Mouse (Mus musculus) limb, embryonic 14.5 days (tissue): ENCODE measurements around the gene Tjp3. TPM values are rescaled to one million over a fixed set of nuclear protein-coding genes. Genes with fewer than 3 reads are reported as not detected.

Experiments used
- ATAC-seq: fragments of 200-750 bp; cut with Nextera tagmentation; 2 replicates; pipeline ENCODE4 v1.8.0; 2017; ENCODE audit warnings: low read depth, moderate number of reproducible peaks, moderate TSS enrichment; ENCODE audit not compliant: low FRiP score
- DNase-seq: peaks from one replicate; pipeline ENCODE4 v3.0.0-alpha.2; 2015; ENCODE audit warnings: low spot score
- H3K27ac ChIP-seq: fragments of 300-500 bp; sonication (generic); replicated peaks from 2 replicates; pipeline ENCODE4 v1.5.1; 2014; ENCODE audit warnings: low read depth, mild to moderate bottlenecking, low read length, moderate library complexity, mixed read lengths
- H3K27me3 ChIP-seq: fragments of 300-500 bp; sonication (generic); 2 replicates; pipeline ENCODE4 v1.6.1; 2014; ENCODE audit warnings: low read length, mixed read lengths; ENCODE audit not compliant: control insufficient read depth, insufficient read depth
- H3K36me3 ChIP-seq: fragments of 300-500 bp; sonication (generic); 2 replicates; pipeline ENCODE4 v1.6.1; 2014; ENCODE audit warnings: mild to moderate bottlenecking, low read length, moderate library complexity, mixed read lengths; ENCODE audit not compliant: control insufficient read depth, insufficient read depth
- H3K4me1 ChIP-seq: fragments of 300-500 bp; sonication (generic); 2 replicates; pipeline ENCODE4 v1.6.1; 2014; ENCODE audit warnings: antibody characterized with exemption, low read length, mixed read lengths; ENCODE audit not compliant: control insufficient read depth, insufficient read depth
- H3K4me2 ChIP-seq: fragments of 300-500 bp; sonication (generic); replicated peaks from 2 replicates; pipeline ENCODE4 v1.6.1; 2014; ENCODE audit warnings: low read depth, mild to moderate bottlenecking, low read length, moderate library complexity; ENCODE audit not compliant: severe bottlenecking
- H3K4me3 ChIP-seq: fragments of 300-500 bp; sonication (generic); replicated peaks from 2 replicates; pipeline ENCODE4 v1.5.1; 2014; ENCODE audit warnings: low read length
- H3K9ac ChIP-seq: fragments of 300-500 bp; sonication (generic); 2 replicates; pipeline ENCODE4 v1.6.1; 2014; ENCODE audit warnings: mild to moderate bottlenecking, low read depth, low read length, moderate library complexity; ENCODE audit not compliant: severe bottlenecking
- H3K9me3 ChIP-seq: fragments of 300-500 bp; sonication (generic); 2 replicates; pipeline ENCODE4 v1.6.1; 2016; ENCODE audit warnings: low read length; ENCODE audit not compliant: control insufficient read depth
- POLR2A ChIP-seq: fragments of 200-500 bp; IDR thresholded peaks from 2 replicates; pipeline ENCODE4 v1.8.0; 2012; ENCODE audit warnings: inconsistent platforms, mild to moderate bottlenecking, moderate library complexity, borderline replicate concordance; ENCODE audit not compliant: insufficient read depth, insufficient read length; ENCODE audit errors: extremely low read depth
- WGBS: fragments of 180-500 bp; shearing (Covaris S2); extraction: QIAGEN DNeasy Blood & Tissue Kit; methylation state at CpG from one replicate; pipeline ENCODE4 v1.1.7; 2014; 5-methylcytosine and 5-hydroxymethylcytosine counted together
- polyA plus RNA-seq, 2 experiments: library from polyadenylated mRNA; depleted of rRNA in 1 of 2; stranded (reverse) in 1 of 2; unstranded in 1 of 2; fragments of >200 nt; fragmentation: Nextera tagmentation in 1 of 2; extraction: Ambion mirVana in 1 of 2; gene quantifications; 2 replicates each; pipeline versions ENCODE4 v1.2.1 to v1.2.3; 2012 to 2014

Tjp3 gene
- polyA plus RNA-seq, 2 experiments, result 2.8 to 5.2 TPM

- Histone ChIP-seq H3K27ac (peak within 1 kb of the TSS; percentile 91), H3K4me1 (peaks cover 12% of the 10 kb centered on the region), H3K4me3 (peak within 1 kb of the TSS; percentile 73), H3K9ac (peak within 1 kb of the TSS; percentile 83), H3K27me3 (no peaks in the 10 kb centered on the region), H3K4me2 (peak within 1 kb of the TSS; percentile 81), H3K36me3 (peaks cover 63% of the 10 kb centered on the region), H3K9me3 (no peaks in the 10 kb centered on the region)
- ATAC-seq, result peak; percentile 95
- WGBS, result under 1% methylated on average over 48 of the region's 48 CpGs
- peak; percentile 96 for DNase-seq
- TF ChIP-seq POLR2A, result peak; percentile 58; the same call in 1 of the 2 replicates
Measured at GRCm38 (mm10) chr10:81266211-81267105, 24.9 kb downstream of the Tjp3 start, which contains the start of the genes Mrpl54 and Apba3. Gene Mrpl54, minus strand, starts transcription at chr10:81266934. Gene Apba3, plus strand, starts transcription at chr10:81266960.

- H3K4me3 ChIP-seq, result peak overlapping the region; percentile 72
- peaks cover 54% of the 10 kb centered on the region for H3K36me3 ChIP-seq
- TF ChIP-seq POLR2A, result no peak
- H3K27ac ChIP-seq, result no peak overlapping the region
- ATAC-seq (no peak), DNase-seq (no peak)
- H3K4me1 ChIP-seq, result peaks cover 12% of the 10 kb centered on the region
- H3K9me3 ChIP-seq, result 0 out of 2 replicates have a peak, but pooled peaks cover 3% of the 10 kb centered on the region
- H3K9ac ChIP-seq, result peak overlapping the region; percentile 83; the same call in 1 of the 2 replicates
- peak overlapping the region; percentile 81 for H3K4me2 ChIP-seq
- no peaks in the 10 kb centered on the region for H3K27me3 ChIP-seq
- 90% methylated on average over 8 of the region's 8 CpGs for WGBS
Measured at GRCm38 (mm10) chr10:81265540-81265939, 25.8 kb downstream of the Tjp3 start.

- no peak for ATAC-seq
- 97% methylated on average over 4 of the region's 4 CpGs for WGBS
- DNase-seq, result no peak
- Histone ChIP-seq H3K36me3 (peaks cover 41% of the 10 kb centered on the region), H3K9me3 (0 out of 2 replicates have a peak, but pooled peaks cover 5% of the 10 kb centered on the region), H3K27me3 (peaks cover 41% of the 10 kb centered on the region), H3K4me3 (no peak overlapping the region), H3K27ac (no peak overlapping the region), H3K9ac (no peak overlapping the region), H3K4me2 (no peak overlapping the region), H3K4me1 (peaks cover 4% of the 10 kb centered on the region; the same call in 1 of the 2 replicates)
- TF ChIP-seq POLR2A, result no peak
Measured at GRCm38 (mm10) chr10:81261025-81261424, 30.4 kb downstream of the Tjp3 start.

- Histone ChIP-seq H3K9ac (no peak overlapping the region), H3K4me2 (no peak overlapping the region), H3K4me1 (no peaks in the 10 kb centered on the region; the same call in 1 of the 2 replicates), H3K4me3 (no peak overlapping the region), H3K27ac (no peak overlapping the region), H3K9me3 (0 out of 2 replicates have a peak, but pooled peaks cover 5% of the 10 kb centered on the region), H3K27me3 (peaks cover 45% of the 10 kb centered on the region), H3K36me3 (peaks cover 28% of the 10 kb centered on the region)
- no peak for TF ChIP-seq POLR2A
- ATAC-seq, result 0 out of 2 replicates have a peak, but pooled peaks have one; percentile 23
- no peak for DNase-seq
- 40% methylated on average over 21 of the region's 21 CpGs for WGBS
Measured at GRCm38 (mm10) chr10:81259225-81259884, 32.0 kb downstream of the Tjp3 start.
